Mouse (Mus musculus): ENCODE results near the gene Runx3. TPM values are rescaled to one million over a fixed set of nuclear protein-coding genes. Genes with fewer than 3 reads are reported as not detected.

Gene Runx3
- total RNA-seq (2021) = not detected

DNA sequence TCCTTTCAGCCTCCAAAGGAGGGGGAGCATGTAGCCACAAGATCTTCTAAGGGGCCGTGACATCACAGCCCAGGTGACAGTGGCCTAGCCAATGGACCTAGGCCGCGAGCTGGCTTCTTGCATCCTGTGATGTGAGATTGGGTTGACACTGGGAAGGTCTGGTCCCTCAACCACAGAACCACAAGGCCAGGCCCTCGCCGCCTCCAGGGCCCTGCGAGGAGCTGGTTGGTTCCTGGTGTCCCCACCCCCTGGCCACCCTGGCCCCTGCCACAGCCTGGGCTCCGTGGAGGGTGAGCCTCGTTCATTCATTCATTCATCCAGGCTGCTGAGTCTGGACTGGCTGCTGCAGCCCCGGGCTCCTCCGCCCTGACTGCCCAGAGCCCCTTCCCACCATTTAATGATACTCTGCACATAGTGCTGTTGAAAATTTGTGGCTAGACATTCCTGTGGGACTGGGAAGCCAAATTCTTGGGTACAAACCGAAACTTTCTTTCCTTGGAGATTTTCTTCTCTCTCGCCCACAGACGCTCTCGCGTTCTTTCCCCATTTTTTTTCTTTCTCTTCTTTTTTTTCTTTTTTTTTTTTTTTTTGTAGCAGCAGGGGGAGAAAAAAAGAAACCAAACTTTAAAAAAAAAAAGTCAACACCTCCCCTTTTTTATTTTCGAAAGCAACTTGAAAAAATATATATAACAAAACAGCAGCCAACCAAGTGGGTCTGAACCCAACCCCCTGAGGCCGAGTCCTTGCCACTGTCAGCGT, at the start of gene Runx3:
TSS of gene Runx3 (plus strand) at position 311 of the 759 bp plus-strand sequence.
- no peak for DNase-seq (ENCODE audit: low spot score in 2 of 2)
- intact Hi-C loops (cut with DNase I) = no loop called here

DNA sequence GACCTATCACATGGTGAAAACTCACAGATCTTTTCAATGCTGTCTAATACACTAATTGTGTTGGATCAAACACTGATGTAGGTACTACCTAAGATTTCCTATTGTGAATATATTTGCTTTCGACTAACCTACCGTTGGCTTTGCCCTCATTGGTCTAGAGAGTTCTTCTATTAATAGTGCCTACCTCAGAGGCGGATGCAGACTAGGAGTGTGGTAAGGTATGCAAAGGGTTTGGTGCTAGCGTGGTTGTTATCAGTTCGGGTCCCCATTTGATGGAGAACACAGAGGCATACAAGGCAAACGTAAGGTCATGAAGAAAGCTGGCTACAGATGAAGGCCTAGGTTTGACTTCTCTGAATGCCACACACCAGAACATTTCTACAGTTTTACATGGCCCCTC, 47.8 kb upstream of the Runx3 start:
- no peak for DNase-seq (ENCODE audit: low spot score in 2 of 2)
- intact Hi-C loops (cut with DNase I) = no loop called here

DNA sequence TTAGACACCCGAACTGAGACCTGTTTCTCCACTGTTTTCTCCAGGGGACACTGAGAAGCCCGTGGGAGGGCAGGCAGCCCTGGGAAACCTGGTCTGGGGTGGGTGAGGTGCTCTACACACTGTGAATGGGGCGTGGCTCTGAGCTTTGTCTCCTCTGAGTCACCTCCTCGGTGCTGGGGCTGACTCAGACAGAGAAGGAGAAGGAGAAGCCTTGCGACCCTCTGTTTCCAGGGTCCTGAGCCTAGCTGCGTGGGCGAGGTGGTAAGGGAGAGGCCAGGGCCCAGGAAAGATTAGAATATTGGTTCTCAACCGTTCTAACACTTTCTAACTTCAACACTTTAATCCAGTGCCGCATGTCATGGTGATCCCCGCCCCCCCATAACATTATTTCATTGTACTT, 46.9 kb upstream of the Runx3 start:
- no peak for DNase-seq (ENCODE audit: low spot score in 2 of 2)
- intact Hi-C loops (cut with DNase I) = no loop called here

- DNase-seq (ENCODE audit: low spot score in 2 of 2) = no peak
- intact Hi-C loops (cut with DNase I) = no loop called here
Measured at GRCm38 (mm10) chr4:135074646-135075045, 45.8 kb upstream of the Runx3 start.

GRCm38 (mm10) chr4:135075360-135075759, 45.1 kb upstream of the Runx3 start:
- intact Hi-C loops (cut with DNase I) = no loop called here
- DNase-seq (ENCODE audit: low spot score in 2 of 2) = no peak

DNA sequence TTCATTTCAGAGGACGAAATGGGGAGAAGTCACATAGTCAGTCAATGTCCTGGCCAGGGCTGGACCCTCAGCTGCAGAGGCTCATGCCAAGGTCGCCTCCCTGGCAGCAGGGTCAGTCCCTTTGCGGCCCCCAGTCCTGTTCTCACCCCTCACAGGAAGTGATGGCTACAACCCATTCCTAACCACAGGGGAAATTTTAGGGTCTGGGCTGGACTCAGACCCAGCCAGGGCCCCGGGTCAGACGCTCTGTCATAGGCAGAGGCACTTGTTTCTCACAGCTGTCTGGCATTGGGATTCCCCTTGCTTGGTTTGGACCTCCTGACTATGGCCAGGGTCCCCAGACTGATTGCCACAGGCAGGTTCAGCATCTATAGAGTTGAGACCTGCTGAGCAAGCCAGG, 43.8 kb upstream of the Runx3 start:
- intact Hi-C loops (cut with DNase I) = no loop called here
- no peak for DNase-seq (ENCODE audit: low spot score in 2 of 2)

- intact Hi-C loops (cut with DNase I) = no loop called here
- DNase-seq (ENCODE audit: low spot score in 2 of 2) = no peak
Measured at GRCm38 (mm10) chr4:135077196-135077595, 43.3 kb upstream of the Runx3 start.

DNA sequence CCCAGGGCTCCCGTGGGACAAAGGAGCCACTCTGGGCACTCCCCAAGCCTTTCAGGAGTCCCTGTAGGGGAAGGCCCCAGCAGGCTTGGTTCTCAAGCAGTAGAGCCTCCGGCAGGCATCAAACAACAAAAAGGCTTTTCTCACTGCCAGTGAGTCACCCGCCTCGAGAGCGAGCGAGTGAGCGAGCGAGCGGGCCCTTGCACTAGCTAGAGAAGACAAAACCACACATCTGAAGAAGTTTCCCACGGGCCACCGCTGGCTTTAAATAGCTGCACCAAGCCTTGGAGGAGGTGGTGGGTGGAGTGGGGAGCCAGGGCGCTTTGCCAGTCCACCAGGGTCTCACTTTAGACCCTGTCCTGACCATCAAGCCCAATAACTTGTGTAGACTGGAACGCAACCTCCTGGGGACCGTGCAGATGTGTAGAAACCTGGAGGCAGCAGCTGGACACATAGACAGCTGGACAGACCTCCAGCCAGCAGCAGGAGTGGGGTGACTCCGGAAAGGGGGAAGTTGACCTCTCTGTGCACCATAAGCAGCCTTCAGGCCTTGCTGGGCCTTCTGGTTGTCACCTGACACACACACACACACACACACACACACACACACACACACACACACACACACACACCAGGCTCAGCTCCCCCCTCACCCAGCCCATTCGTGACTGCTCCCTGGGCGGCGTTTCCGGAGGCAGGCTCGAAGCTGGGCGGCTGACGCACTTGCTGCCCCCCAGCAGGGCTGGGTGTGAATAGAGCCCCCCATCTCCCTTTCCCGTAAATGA, 40.4 kb upstream of the Runx3 start:
- DNase-seq (ENCODE audit: low spot score in 2 of 2) = peak in 1 of 2 experiments; percentile 10
- intact Hi-C loops (cut with DNase I) = no loop called here

GRCm38 (mm10) chr4:135080641-135080920, 39.9 kb upstream of the Runx3 start:
- intact Hi-C loops (cut with DNase I) = no loop called here
- no peak for DNase-seq (ENCODE audit: low spot score in 2 of 2)

- intact Hi-C loops (cut with DNase I) = no loop called here
- DNase-seq (ENCODE audit: low spot score in 2 of 2) = no peak
Measured at GRCm38 (mm10) chr4:135083089-135083488, 37.4 kb upstream of the Runx3 start.

DNA sequence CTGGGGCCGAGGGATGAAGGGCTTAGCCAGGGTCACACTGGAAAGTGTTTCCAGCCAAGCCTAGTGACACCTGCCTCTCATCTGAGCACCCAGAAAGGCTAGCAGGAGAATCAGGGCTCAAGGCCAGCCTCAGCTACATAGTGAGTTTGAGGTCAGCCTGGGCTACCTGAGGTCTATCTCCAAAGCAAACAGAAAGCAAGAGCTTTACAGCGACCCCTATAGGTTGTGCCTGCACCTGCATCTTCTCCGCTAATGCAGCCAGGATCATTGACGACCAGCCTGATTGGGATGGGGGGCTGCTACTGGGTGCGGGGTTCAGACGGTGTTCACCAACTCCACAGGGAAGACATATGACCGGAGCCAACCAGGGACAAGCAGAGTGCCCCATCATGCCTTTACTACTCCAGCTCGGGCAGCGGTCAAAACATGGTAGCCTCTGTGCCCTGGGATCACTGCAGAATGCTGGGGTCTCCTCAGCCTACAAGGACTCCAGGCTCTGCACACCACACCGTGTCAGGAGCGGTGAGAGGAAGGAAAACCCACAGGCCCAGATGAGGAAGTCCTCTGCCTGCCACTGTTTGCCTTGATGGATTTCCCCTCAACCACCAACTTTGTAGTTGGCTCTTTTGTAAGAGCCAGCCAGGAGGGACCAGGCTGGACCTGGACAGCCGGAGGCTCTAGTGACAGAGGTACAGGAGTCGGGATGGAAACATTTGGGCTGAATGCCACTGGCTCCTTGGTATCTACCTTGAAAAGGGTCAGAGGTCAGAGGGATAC, 35.2 kb upstream of the Runx3 start:
- no peak for DNase-seq (ENCODE audit: low spot score in 2 of 2)
- intact Hi-C loops (cut with DNase I) = no loop called here

DNA sequence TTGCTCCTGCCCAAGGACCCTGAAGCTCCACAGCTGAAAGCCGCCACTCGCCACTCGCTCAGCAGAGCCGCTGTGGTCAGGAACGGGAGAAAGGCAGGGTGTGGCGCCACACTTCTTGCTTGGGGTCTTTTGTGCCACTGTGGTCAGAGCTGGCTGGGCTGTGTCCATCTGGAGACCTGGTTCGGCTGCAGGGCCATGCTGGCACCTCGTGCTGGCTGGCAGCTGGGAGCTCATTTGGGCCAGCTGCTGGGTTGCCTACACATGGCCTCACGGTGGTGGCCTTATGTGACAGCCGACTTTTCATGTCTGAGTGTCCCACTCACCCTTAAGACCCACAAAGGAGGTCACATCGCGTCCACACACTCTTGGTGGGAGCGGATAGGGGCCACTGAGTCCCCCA, 29.8 kb upstream of the Runx3 start:
- DNase-seq (ENCODE audit: low spot score in 2 of 2) = no peak
- intact Hi-C loops (cut with DNase I) = no loop called here

DNA sequence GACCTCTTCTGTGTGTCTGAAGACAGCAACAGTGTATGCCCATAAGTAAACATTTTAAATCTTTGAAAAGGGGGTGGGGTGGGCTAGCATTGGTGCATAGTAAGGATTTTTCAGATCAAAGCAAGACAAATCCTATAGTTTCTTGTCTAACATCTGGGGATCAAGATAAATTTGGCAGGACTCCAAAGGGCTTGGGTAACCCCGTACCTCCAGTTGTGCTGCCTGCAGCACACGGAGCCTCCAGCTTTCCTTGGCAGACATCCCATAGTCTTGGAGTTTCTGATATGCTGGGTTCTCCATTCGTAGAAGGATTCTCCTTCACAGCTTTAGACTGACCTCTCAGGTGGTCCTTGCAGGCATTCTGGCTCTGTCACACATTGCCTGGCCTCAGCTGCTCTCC, 27.6 kb upstream of the Runx3 start:
- DNase-seq (ENCODE audit: low spot score in 2 of 2) = no peak
- intact Hi-C loops (cut with DNase I) = no loop called here

DNA sequence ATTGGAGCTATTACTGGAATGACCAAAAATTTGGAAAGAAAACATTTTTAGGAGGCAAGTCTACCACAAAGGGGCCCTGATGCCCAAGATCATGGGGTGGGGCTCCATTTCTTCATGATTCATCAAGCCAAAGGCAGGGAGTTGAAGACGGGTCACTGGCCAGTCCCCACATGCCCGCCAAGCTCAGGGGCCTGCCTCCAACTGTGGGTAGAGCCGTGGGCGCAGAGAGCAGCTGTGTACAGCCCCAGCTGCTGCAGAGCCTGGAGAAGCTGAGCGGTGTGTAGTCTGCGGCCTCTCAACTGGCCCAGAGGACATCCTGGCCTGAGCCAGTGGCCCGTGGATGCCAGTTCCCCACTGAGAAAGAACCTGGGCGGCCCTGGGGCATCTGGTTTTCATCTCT, 24.8 kb upstream of the Runx3 start:
- intact Hi-C loops (cut with DNase I) = no loop called here

GRCm38 (mm10) chr4:135097910-135098891, 22.3 kb upstream of the Runx3 start:
- no peak for DNase-seq (ENCODE audit: low spot score in 2 of 2)
- intact Hi-C loops (cut with DNase I) = no loop called here

More for the DNA sequence above, 24.8 kb upstream of the Runx3 start:
- no peak for DNase-seq (ENCODE audit: low spot score in 2 of 2)

DNA sequence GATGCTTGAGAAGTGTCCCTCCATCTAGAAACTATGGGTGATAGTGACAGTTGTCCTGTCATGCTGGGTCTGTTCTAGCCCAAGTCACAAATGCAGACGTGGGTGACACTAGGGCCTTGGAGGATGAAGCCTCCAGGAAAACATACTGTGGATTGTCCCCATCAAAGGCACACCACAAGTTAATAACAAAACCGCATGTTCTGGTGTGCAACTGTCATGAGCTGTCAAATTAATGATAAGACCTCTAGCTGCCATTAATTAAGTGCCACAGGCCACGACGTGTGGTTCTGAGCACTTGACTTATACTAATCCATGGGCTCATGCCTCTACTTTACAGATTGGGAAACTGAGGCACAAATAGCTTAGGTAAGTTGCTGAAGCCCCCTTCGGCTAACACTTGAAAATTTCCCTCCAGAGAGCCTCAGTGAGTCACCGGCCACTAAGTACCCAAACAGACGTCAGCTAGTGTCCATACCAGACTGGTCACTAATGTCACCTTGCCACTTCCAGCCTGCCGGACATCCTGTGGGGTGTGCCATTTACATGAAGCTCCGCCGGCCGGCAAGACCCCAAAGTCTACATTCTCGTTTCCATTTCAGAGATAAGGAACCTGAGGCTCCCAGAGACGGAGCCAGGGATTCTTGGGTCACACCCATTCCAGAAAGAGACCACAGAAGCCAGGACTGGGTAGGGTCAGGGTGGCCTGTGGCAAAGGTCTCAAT, 18.3 kb upstream of the Runx3 start:
- DNase-seq (ENCODE audit: low spot score in 2 of 2) = no peak
- intact Hi-C loops (cut with DNase I) = no loop called here

DNA sequence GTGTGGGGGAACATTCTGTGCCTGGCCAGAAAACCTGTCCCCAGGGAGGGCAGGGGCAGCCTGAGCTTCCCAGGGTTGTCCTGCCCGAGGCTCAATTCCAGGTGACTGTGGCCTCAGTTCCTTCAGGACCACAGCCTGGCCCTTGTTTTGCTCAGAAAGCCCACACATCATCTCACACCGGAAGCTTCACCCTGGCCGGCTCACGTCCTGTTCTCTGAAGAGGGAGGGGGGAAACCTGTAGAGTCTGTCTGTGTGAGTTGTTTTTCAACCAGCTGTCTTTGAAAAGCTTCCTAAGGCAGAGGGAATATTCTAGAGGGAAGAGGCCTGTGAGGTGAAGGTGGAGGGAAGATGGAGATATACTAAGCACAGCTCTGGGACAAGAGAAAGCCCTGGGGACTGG, 17.7 kb upstream of the Runx3 start:
- intact Hi-C loops (cut with DNase I) = no loop called here

GRCm38 (mm10) chr4:135103800-135104199, 16.7 kb upstream of the Runx3 start:
- no peak for DNase-seq (ENCODE audit: low spot score in 2 of 2)
- intact Hi-C loops (cut with DNase I) = no loop called here

More for the DNA sequence above, 17.7 kb upstream of the Runx3 start:
- no peak for DNase-seq (ENCODE audit: low spot score in 2 of 2)

- intact Hi-C loops (cut with DNase I) = no loop called here
- DNase-seq (ENCODE audit: low spot score in 2 of 2) = no peak
Measured at GRCm38 (mm10) chr4:135106968-135107367, 13.5 kb upstream of the Runx3 start.
